Mouse (Mus musculus): ENCODE results near the gene Tarm1. TPM values are rescaled to one million over a fixed set of nuclear protein-coding genes. Genes with fewer than 3 reads are reported as not detected.

Tarm1 gene
- polyA plus RNA-seq, 2 experiments: 0.11 to 0.32 TPM

DNA sequence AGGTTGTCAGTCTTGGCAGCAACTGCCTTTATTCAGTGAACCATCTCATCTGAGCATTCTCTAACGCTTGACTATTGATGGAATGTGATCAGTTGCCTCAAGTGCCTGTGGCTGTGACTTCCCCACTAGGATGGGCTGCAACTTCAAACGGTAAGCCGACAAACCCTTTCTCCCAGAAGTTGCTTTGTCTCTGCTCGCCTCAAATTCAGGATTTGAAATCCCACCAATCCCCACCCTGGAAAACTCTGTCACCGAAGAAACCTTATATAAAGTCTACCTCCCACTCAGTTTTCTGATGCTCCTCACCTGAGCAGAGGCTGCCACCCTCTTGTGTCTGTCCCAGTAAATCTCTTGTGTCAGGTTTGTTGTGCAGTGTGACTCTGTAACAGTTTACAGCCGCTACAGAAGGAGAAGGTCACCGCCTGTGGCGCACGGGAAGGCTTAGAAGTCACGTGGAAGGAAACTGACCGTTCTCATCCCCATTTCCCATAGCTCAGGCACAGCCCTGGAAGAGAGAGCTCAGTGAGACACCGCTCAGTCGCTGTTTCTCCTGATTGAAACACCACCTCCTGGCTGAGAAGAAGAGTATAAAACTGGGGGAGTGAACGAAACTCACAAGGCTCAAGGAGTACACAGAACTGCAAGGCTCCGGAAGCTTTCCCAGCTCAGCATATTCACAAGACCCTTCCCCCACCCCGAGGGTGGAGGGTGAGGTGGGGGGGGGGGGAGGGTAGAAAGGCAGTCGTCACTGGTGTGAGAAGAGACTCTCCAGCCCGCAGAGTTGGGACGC is 27.9 kb downstream of the Tarm1 start:
- ATAC-seq (ENCODE audit: insufficient read depth): no peak
- Histone ChIP-seq H3K36me3 (replicated peaks; ENCODE audit: control insufficient read depth, insufficient read depth, low read depth) (no peaks in the 10 kb centered on the region), H3K27me3 (ENCODE audit: control insufficient read depth, insufficient read depth, low read length) (no peaks in the 10 kb centered on the region), H3K4me1 (replicated peaks; ENCODE audit: control insufficient read depth in 2 of 2, insufficient read depth in 2 of 2, low read length in 1 of 2) (no peaks in the 10 kb centered on the region), H3K27ac (no peak overlapping the region), H3K9ac (replicated peaks) (no peak overlapping the region), H3K9me3 (ENCODE audit: control insufficient read depth, low read length) (no peaks in the 10 kb centered on the region), H3K4me2 (ENCODE audit: low read depth) (no peak overlapping the region), H3K4me3 (ENCODE audit: insufficient read depth in 1 of 2, low read depth in 2 of 2, low read length in 2 of 2) (no peak overlapping the region)
- 11% methylated on average over 19 of the region's 19 CpGs for WGBS (ENCODE audit: insufficient replicate concordance)
- DNase-seq (ENCODE audit: low read depth in 3 of 3, low spot score in 3 of 3): no peak
- TF ChIP-seq CTCF (IDR thresholded peaks at IDR 0.05; ENCODE audit: low read depth) (no peak), EP300 (IDR thresholded peaks at IDR 0.05; ENCODE audit: low read depth) (no peak)

DNA sequence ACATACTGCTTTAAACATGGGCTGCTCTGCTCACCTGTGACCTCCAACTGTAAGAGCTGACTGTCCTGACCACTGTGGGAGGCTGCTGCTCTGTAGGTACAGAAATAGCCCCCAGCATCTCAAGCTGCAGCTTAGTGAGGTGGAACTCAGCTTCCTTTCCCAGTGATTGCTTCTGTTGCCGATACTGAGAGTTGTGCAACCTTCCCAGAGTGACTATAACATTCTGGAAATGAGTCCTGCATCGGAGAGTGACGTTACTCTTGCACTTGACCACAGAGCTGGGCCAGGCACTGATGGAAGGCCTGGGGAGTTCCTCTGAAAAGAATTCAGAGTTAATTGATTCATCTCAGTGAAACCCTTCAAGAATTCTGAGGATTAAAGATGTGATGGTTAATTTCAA is 29.6 kb downstream of the Tarm1 start:
- Histone ChIP-seq H3K4me2 (ENCODE audit: low read depth) (no peak overlapping the region), H3K4me1 (replicated peaks; ENCODE audit: control insufficient read depth in 2 of 2, insufficient read depth in 2 of 2, low read length in 1 of 2) (no peaks in the 10 kb centered on the region), H3K9ac (replicated peaks) (no peak overlapping the region), H3K27ac (no peak overlapping the region), H3K9me3 (ENCODE audit: control insufficient read depth, low read length) (no peaks in the 10 kb centered on the region), H3K36me3 (replicated peaks; ENCODE audit: control insufficient read depth, insufficient read depth, low read depth) (no peaks in the 10 kb centered on the region), H3K27me3 (ENCODE audit: control insufficient read depth, insufficient read depth, low read length) (no peaks in the 10 kb centered on the region), H3K4me3 (ENCODE audit: insufficient read depth in 1 of 2, low read depth in 2 of 2, low read length in 2 of 2) (no peak overlapping the region)
- ATAC-seq (ENCODE audit: insufficient read depth): no peak
- 44% methylated on average over 3 of the region's 3 CpGs for WGBS (ENCODE audit: insufficient replicate concordance)
- no peak for DNase-seq (ENCODE audit: low read depth in 3 of 3, low spot score in 3 of 3)
- TF ChIP-seq EP300 (IDR thresholded peaks at IDR 0.05; ENCODE audit: low read depth) (no peak), CTCF (IDR thresholded peaks at IDR 0.05; ENCODE audit: low read depth) (no peak)

DNA sequence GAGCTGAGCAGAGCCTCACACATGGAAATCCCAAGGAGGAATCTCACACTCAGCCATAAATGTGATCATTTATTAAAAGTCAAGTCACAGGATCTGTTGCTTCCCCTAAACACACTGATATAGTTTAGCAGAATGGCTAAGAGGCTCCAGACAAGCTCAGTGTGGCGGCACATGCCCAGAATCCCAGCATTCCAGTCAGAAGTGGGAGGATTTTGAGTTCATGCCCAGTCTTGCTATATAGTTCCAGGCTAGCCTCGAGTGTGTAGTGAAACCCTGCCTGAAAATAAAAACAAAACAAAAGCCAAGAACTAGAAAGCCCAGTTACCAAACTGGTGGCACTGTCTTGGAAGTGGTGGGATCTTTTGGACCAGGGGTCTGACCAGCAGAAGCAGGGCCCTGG is 33.8 kb downstream of the Tarm1 start:
- H3K36me3 ChIP-seq (replicated peaks; ENCODE audit: control insufficient read depth, insufficient read depth, low read depth): no peaks in the 10 kb centered on the region
- H3K9me3 ChIP-seq (ENCODE audit: control insufficient read depth, low read length): no peaks in the 10 kb centered on the region
- no peaks in the 10 kb centered on the region for H3K4me1 ChIP-seq (replicated peaks; ENCODE audit: control insufficient read depth in 2 of 2, insufficient read depth in 2 of 2, low read length in 1 of 2)
- no peak for TF ChIP-seq EP300 (IDR thresholded peaks at IDR 0.05; ENCODE audit: low read depth)
- H3K4me3 ChIP-seq (ENCODE audit: insufficient read depth in 1 of 2, low read depth in 2 of 2, low read length in 2 of 2): no peak overlapping the region
- H3K9ac ChIP-seq (replicated peaks): no peak overlapping the region
- no peak overlapping the region for H3K4me2 ChIP-seq (ENCODE audit: low read depth)
- WGBS (ENCODE audit: insufficient replicate concordance): 43% methylated on average over 2 of the region's 2 CpGs
- no peak for DNase-seq (ENCODE audit: low read depth in 3 of 3, low spot score in 3 of 3)
- H3K27ac ChIP-seq: no peak overlapping the region
- H3K27me3 ChIP-seq (ENCODE audit: control insufficient read depth, insufficient read depth, low read length): no peaks in the 10 kb centered on the region
- no peak for ATAC-seq (ENCODE audit: insufficient read depth)

DNA sequence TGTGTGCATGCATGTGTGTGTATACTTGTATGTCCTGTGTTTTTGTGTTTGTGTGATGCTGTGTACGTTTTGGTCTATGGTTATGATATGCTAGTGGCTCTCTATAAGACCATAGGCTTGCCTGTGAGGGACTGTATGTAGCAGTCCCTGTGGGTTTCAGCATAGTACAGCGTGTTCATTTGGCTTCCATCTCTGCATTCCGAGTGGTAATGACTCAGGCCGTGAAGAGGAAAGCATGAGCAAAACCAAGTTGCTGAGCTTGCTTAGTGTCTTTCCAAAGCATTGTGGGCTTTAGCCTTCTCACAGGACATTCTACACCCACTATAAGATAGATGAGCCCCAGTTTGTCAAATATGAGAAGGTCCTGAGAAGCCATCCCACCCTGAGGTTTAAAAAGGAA is 39.1 kb downstream of the Tarm1 start:
- Histone ChIP-seq H3K9me3 (ENCODE audit: control insufficient read depth, low read length) (no peaks in the 10 kb centered on the region), H3K4me2 (ENCODE audit: low read depth) (no peak overlapping the region), H3K9ac (replicated peaks) (no peak overlapping the region), H3K36me3 (replicated peaks; ENCODE audit: control insufficient read depth, insufficient read depth, low read depth) (no peaks in the 10 kb centered on the region), H3K4me1 (replicated peaks; ENCODE audit: control insufficient read depth in 2 of 2, insufficient read depth in 2 of 2, low read length in 1 of 2) (no peaks in the 10 kb centered on the region), H3K4me3 (ENCODE audit: insufficient read depth in 1 of 2, low read depth in 2 of 2, low read length in 2 of 2) (no peak overlapping the region), H3K27me3 (ENCODE audit: control insufficient read depth, insufficient read depth, low read length) (no peaks in the 10 kb centered on the region), H3K27ac (no peak overlapping the region)
- WGBS (ENCODE audit: insufficient replicate concordance): 59% methylated on average over 4 of the region's 4 CpGs
- DNase-seq (ENCODE audit: low read depth in 3 of 3, low spot score in 3 of 3): no peak
- TF ChIP-seq EP300 (IDR thresholded peaks at IDR 0.05; ENCODE audit: low read depth) (no peak), CTCF (IDR thresholded peaks at IDR 0.05; ENCODE audit: low read depth) (no peak)
- no peak for ATAC-seq (ENCODE audit: insufficient read depth)

DNA sequence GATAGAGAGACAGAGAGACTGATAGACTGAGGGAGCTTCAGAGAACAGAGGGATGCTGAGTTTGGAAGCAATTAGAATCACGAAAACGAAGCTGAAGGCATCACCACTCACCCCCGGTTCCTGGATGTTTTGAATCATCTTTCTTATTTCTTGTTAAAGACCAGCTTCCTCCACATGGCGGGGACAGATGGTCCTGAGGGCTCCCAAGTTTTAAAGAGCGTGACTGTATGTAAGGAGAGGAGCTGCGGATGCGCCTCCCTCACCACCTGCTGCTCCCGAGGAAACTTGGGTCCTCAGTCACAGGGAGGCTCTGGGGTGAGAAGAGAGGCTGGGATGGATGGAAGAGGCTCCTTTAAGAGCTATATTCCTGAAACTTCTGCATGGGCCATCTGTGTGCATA is 42.2 kb downstream of the Tarm1 start:
- no peak overlapping the region for H3K9ac ChIP-seq (replicated peaks)
- no peak for ATAC-seq (ENCODE audit: insufficient read depth)

More for the DNA sequence above, 42.2 kb downstream of the Tarm1 start:
- H3K27ac ChIP-seq: no peak overlapping the region
- TF ChIP-seq CTCF (IDR thresholded peaks at IDR 0.05; ENCODE audit: low read depth): no peak
- TF ChIP-seq EP300 (IDR thresholded peaks at IDR 0.05; ENCODE audit: low read depth): no peak
- H3K4me1 ChIP-seq (replicated peaks; ENCODE audit: control insufficient read depth in 2 of 2, insufficient read depth in 2 of 2, low read length in 1 of 2): no peaks in the 10 kb centered on the region
- H3K27me3 ChIP-seq (ENCODE audit: control insufficient read depth, insufficient read depth, low read length): no peaks in the 10 kb centered on the region
- no peaks in the 10 kb centered on the region for H3K36me3 ChIP-seq (replicated peaks; ENCODE audit: control insufficient read depth, insufficient read depth, low read depth)
- DNase-seq (ENCODE audit: low read depth in 3 of 3, low spot score in 3 of 3): no peak
- H3K9me3 ChIP-seq (ENCODE audit: control insufficient read depth, low read length): no peaks in the 10 kb centered on the region
- H3K4me3 ChIP-seq (ENCODE audit: insufficient read depth in 1 of 2, low read depth in 2 of 2, low read length in 2 of 2): no peak overlapping the region
- H3K4me2 ChIP-seq (ENCODE audit: low read depth): no peak overlapping the region
- 63% methylated on average over 8 of the region's 8 CpGs for WGBS (ENCODE audit: insufficient replicate concordance)
